Mouse (Mus musculus) embryonic fibroblast, embryonic 13.5 days (primary cell): ENCODE measurements around the gene Arhgap9.

ENCODE experiments used
- CTCF ChIP-seq: IDR thresholded peaks from 2 replicates; pipeline ENCODE4 v1.5.1; 2011; ENCODE audit warnings: mild to moderate bottlenecking, control low read depth, low read length, moderate library complexity, borderline replicate concordance; ENCODE audit not compliant: insufficient read depth
- POLR2A ChIP-seq: IDR thresholded peaks from 2 replicates; pipeline ENCODE4 v1.6.1; 2011; ENCODE audit warnings: low read depth, mild to moderate bottlenecking, control low read depth, low read length, moderate library complexity

DNA sequence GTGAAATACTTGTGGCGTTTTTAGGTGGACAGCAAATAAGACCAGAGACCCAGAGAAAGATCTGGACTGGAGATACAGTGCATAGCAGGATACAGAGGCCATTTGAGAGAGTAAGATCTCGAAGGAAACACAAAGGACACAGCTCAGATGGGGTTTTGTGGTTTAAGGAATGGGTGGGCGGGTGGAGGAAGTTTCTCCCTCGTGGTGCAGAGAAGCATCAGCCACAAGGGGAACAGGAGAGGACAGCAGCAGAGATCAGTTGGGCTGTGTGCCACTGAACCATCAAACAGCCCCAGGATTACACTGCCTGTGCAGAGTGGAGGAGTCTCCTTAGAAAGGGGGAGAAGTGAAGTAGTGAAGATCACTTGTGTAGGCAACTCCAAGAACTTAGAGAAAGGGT lies 3.8 kb upstream of the Arhgap9 start:
- TF ChIP-seq CTCF (no peak), POLR2A (no peak)
